Mouse (Mus musculus) spleen, embryonic (tissue): ENCODE results near the gene Inpp5a.

Experiments
- CTCF ChIA-PET: fragments of 350-600 bp; sonication (Branson Sonifier 250); formaldehyde crosslinking; loops from one replicate; lab custom pipeline; 2022; lab: Charles Lee

The Inpp5a gene

DNA sequence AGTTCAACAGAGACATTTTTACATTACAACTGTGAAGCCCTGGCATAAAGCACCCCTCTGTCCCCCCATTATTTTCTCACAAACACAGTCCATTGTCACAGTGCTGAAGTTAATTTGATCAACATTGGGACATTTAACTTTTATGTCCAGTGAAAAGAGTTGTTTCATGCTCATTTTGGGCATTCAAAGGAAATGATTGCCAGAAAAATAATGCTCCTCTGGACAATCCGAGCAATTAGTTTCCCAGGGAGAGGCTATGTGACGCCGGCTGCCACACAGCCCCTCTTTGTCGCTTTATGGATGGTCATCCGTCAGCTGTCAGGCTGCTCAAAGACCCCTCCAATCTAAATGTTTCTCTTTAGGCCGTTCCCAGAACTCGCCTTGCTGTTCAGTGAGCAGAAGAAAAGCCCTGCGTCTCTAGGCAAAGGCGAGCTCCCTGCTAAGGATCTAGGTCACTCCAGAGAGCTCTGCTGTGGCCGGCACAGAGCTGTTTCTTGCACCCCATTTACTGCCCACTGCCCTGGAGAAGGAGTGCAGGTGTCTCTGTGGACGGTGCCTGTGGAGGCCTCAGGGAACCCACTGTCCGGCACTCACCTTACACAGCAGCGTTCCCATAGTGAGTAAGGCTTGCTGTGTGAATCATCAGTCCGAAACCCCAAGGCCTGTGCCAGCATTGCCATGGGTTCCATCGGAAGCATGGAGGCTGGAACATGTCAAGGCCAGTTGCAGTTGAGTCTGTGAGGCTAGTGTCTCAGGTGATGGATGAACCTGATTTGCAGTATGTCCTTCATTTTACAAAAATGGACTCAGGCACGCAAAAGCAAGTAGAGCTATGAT, 141.9 kb downstream of the Inpp5a start:
- CTCF ChIA-PET, result no interaction called here

DNA sequence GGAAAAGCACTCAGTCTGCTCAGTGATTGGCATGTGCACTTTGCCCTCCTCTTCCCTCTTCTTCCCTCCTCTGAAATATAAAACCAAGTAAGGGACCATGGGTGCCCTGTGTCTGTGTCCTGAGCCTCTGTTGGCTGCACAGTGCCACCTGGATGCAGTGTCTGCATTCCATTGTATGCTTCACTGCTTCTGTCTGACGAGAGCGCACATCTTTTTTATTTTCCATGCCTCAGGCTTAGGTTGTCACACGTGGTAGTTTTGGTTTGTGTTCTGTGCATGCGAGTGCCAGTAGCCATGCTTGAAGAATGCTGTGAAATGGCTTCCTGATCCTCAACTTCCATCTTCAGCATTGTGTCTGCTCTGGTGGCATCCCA, 142.5 kb downstream of the Inpp5a start:
- CTCF ChIA-PET, result no interaction called here

DNA sequence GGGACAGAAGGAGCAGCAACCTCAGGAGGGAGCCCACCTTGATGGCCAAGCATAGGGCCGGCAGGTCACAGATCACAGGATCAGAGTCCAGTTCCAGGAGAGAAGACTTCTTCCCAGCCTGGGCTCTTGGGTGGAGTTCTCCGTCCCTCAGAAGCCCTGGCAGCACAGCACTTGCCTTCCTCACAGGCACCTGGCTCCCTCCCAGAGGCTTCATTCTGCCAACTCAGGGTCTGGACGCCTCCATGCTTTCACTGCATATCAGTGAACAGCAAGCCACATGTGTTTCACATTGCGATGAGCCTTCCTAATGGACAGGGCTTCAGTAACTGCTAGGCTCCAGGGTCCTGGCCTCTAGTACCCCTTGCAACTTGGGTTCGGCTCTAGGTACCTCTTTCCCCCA, 147.4 kb downstream of the Inpp5a start:
- CTCF ChIA-PET, result no interaction called here

DNA sequence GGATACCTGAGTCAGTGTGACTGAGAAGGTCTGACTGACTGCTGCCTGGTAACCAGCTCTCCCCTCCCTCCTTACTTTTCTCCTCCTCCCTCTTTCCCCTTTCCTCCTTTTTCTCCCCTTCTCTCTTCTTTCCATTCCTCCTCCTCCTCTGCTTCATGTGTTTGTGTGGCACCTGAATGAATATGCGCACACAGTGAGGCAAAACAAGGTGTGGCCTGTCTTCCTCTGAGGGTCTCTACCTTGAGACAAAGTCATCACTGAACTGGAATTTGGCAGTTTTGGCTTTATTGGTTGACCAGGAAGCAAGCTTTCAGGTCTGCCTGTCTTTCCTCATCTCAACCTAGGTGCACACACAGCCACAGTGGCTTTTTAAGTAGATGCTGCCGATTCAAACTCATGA, 147.9 kb downstream of the Inpp5a start:
- CTCF ChIA-PET, result no interaction called here

DNA sequence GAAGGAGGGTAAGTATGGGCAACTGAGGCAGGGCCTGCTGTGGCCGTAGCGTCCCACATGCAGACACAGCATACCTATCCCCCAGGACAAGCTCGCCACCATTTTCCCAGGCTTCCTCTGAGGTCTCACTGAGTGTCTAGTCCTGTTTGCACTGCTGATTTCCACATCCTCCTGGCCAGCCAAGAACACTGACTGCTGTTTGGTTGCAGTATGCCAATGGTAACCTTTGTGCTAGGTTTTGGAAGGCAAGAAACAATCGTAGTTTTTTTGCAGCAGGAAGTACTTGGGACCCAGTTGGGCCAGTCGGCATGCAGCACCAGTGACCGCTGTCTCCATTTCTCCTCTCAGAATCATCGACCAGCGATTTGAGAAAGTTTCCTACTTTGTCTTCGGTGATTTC, 148.9 kb downstream of the Inpp5a start:
- CTCF ChIA-PET, result no interaction called here

DNA sequence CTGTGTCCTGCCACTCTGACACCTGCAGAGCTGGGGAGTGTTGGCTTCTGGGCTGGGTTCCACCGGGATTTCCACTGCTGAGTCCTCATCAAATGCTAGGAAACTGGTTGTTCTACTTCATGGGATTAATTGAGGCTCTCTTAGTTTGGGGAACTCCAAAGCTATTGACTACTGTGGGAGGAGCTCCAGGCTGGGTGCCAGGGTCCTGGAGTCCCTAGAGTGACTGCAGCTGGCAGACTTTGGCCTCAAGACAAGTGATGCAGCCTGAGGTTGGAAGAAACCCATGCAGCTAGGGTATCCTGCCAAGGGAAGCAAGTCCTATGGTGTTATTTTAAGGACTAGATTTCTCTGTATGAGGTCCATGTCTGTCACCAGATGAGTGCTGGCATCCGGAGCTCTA, 149.6 kb downstream of the Inpp5a start:
- CTCF ChIA-PET, result no interaction called here

DNA sequence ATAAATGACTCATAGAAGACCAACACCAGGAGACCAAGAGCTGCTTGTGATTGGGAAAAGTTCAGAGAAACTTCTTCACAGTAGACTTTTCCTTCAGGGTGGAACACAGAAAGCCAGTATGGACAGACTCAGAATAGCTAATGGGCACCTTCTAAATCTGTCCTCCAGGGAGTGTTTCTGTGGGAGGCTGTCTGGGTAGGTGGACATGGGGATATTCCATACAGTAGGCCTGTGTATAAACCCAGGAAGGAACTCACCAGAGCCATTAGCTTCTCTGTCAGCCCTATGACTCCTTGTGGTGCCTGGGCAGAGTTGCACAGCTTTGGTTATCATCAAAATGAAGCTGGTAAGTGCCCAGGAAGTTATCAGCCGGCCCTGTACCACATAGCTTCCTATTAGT, 151.7 kb downstream of the Inpp5a start:
- CTCF ChIA-PET, result no interaction called here

DNA sequence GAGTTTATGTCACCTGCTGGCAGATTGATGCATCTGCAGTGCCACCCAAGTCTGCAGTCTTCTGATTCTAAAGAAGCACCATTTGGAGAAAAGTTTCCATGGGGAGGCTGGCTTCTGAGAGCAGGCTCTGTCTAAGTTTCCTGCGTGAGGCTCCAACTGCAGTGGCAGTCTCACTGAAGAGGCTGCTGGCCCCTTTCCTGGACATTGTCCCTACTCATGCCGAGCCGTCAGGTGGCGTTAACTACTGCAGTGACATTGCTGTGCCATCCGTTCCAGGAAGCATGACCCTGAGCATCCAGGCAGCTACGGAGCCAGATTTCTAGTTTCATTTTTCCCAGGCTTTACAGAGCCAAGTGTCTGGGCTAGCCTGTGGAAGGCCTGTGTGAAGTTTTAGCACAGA, 152.5 kb downstream of the Inpp5a start:
- CTCF ChIA-PET, result interaction anchor here (0.7 kb wide), 1 partner anchor 317 kb away, joined by 9 read pairs; no protein-coding TSS in a partner anchor

DNA sequence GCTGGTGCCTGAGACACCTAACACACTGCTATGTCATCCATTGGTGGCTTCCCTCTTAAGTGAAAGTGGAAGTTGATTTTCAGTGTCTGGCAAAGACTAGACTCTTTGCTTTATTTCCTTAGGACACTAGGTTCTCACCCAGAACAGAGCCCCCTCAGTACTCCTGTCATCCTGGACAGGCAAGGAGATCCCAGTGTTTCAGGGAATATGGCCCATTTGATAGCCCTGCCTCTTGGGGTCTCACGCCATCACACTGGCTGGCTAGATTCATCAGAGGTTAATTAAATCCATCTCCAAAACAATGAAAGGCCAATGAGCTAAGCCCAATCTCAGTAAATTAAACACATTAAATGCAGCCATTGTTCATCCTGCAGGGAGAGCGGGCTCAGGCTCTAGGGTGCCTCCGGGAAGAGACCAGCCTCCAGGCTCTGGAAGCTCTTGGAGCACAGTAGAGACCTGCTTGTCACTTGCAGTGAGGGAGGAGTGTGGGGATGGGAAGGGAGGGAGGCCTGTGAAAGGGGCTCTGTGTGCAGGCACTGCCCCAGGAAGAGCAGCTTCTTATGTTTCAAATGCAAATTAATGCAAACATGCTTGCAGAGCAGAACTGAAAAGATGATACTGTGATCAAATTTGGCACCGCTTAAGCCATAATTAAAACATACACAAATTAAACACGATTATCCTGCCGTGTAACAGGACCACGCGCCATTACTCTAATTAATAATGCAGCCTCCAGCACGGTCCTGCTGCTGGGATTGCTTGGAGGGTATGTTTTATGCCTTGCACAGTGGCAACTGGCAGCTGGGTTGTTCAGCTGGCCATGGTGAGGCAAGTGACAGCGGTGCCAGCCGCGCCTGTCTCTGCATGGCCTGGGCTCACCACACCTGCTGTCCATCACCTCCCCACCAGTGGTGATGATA, 156.1 kb downstream of the Inpp5a start:
- CTCF ChIA-PET, result no interaction called here

DNA sequence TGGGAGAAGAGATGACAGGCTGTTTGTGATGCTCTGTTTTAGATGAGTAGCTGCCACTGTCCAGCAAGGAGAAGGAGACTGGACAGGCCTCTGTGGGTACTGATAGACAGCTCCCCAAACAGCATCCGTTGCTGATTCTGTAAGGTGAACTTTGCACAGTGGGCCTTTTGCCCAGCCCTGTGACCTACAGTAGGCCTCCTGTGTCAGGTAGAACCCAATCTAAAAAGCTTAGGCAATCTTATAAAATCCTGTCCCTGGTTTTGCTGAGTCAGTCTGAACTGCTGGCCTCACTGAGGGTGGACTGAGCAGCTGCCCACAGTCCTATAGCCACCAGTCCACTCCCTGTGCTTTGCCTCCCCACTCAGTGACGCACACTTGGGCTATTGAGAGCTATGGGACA, 158.4 kb downstream of the Inpp5a start:
- CTCF ChIA-PET, result no interaction called here

DNA sequence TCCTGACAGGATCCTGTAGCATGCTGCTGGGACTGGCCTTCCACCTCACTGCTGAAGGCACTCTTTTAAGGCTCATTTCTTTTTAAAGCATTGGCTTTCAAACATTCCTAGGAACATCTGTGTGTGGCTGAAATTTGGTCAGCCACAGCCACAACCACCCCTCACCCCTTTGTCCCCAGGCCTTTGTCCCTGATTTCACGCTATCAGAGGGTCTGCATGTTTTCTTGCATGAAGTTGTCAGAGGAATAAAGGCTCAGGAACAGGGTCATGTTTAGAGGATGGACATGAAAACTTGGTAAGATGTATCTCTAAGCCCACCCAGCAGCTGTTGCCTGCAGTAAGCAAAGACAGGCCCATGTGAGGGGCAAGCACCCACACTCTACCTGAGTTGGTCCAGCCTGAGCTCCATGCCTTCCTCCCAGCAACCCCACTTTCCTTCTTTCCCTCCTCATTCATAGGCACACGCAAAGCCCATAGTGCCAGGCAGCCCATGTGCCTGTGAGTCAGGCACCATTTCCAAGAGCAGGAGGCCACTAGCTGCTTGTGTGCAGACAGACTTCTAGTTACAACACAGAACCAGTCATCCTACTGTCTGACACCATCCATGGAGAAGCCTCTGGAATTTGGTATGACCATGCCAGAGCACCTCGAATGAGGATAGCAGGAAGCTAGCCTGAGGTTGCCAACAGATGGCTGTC, 161.3 kb downstream of the Inpp5a start:
- CTCF ChIA-PET, result no interaction called here

DNA sequence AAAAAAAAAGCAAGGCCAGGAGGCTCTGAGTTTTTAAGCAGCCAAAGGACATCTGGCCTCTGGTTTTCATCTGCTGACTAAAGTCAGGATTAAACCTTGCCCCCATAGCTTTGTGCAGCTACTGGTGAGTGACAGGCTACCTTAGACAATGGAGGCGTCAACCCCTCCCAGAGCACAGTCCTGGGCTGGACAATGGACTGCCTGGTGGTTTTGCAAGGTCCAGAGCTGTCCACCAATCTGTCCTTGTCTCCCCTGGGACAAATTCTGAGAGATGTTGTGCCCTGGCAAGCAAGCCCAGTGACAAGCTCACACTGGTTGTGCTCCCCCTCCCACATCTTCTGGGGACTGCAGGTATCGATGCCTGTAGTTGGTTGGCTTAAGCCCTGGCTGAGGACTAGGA, 162.6 kb downstream of the Inpp5a start:
- CTCF ChIA-PET, result no interaction called here

DNA sequence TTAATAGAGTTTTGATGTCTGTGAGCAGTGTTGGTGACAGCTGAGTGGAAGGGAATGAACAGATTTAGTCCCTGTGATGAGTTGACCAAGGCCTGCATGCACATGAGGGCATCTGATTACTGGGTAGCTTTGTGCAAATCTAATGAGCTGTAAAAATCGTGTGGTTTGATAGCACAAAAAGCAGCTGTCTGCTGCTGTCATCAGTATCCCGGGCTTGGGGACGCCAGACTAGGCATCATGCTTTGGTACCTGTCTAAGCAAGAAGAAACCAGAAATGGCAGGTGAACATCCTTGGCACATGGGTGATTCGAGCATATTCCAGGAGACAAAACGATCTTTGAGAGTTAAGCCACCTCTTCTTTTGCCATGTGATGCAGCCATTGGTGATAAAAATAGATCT, 167.4 kb downstream of the Inpp5a start:
- CTCF ChIA-PET, result no interaction called here

DNA sequence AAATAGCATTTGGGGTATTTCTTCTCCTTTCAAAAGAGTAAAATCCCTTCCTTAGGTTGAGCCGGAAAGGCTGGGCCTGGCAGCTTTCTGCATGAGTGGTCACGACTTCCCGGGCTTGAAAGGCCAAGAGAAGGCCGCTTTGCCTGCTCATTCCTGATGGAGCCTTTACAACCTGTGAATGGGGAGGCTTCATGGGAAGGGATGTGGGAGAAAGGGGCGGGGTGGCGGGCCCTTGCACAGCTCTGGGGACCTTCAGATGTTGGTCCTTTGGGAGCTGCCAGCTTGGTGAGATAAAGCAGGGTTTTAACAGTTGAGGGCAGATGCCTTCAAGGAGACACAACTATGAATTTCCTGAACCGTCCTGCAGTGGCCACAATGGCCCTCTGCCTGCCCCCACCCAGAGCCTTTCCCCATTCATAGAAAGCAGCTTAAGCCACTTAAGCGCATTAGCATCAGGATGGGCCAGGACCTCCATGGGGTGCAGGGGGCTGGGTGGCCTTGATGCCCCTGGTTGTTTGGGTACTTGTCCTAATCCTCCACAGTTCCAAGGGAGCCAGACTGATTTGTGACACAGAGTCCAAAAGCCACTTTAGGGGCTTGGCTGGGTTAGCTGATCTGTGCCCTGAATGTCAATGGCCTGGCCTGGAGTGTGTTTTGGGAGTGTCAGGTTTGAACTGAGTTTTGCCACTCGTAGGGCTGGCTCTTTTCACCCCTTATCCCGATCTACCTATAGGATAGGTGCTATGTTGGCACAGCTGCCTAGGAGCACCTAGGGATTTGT, 168.0 kb downstream of the Inpp5a start:
- CTCF ChIA-PET, result no interaction called here

DNA sequence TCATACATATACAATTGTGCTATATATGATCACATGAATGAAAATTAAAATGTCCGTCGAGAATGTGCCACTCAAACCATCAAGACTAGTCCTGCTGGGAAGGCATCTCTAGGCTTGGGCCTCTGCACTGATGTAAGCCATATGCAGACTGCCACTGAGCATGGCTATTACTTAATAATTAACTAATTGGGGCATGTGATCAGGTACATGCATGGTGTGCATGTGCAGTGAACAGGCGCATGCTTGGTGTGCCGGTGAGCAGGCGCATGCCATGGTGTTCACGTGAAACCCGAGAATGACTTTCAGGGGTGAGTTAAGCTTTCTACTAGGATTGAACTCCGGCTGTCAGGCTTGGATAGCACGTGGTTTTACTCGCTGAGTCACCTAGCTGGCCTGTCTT, 170.8 kb downstream of the Inpp5a start:
- CTCF ChIA-PET, result no interaction called here

DNA sequence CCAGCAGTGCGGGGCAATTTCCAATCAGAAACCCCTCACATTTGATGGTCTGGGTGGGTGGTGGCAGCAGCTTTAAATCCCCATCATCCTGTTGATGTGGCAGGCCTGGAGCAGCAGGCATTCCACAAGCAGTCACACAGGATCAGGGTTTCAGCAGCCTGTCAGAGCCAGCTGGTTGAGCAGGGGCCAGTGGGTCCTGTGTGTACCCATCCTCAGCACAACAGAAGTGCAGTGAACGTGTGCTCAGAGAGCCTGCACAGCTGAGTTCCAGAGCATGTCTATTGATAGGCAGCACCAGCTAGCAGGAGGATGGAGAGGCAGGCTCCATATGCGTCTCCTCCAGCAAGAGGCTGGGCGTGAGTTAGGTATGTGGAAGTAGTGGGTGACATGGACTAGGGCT, 174.5 kb downstream of the Inpp5a start:
- CTCF ChIA-PET, result interaction anchor here (0.5 kb wide), 1 partner anchor 452 kb away, joined by 6 read pairs; no protein-coding TSS in a partner anchor

DNA sequence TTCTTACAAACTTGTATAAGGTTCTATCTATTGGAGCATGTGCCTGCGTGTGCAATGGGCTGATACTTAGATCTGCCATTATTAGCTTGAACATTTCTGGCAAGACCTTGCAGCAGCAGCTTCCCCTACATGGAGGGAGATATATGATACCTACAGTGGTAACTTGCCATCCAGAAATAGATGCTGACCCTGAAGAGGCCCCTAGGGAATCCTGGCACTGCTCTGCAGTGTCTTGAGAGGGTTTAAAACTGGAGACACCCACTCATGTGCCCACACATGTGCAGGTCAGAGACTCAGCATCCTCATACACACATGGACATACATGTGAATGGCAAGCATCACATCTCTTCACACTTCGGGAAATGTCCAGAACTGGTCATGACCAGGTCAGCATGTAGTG, 175.3 kb downstream of the Inpp5a start:
- CTCF ChIA-PET, result interaction anchor here (0.5 kb wide), 1 partner anchor 453 kb away, joined by 6 read pairs; no protein-coding TSS in a partner anchor

DNA sequence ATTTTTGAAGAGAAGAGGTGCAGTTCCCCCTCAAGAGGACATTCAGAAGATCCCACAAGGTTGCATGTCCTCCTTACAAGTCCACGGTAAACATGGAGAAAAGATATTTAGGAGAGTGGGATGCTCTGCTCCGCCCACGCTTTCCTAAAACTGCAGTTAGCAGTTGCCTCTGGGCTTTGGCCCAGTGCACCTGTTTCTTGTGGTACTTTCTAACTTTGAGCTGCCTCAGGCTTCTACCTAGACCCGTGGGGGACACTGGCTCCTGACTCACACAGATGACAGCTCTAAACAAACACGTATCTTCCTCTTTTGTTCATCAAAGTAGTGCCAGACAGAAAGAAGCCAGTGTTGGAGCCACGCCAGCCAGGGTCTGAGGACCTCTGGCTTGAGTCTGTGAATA, 177.1 kb downstream of the Inpp5a start:
- CTCF ChIA-PET, result no interaction called here

DNA sequence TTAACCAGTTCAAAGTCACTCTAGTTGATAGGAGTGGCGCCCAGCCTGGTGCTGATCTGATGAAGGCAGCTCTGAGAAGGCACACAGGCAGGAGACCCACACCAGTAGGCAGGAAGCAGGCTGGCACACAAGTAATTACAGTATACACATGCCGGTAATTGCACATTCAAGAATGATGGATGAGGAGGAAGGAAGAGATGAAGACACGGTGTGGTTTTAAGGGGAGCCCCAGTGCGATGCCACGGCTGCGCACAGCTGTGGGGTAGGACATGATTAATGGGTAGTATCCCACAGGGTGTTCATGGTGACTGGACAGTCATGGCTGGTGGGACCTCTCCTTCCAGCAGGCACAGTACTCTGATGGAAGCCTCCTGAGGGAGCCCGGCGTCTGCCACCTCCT, 177.6 kb downstream of the Inpp5a start:
- CTCF ChIA-PET, result no interaction called here

DNA sequence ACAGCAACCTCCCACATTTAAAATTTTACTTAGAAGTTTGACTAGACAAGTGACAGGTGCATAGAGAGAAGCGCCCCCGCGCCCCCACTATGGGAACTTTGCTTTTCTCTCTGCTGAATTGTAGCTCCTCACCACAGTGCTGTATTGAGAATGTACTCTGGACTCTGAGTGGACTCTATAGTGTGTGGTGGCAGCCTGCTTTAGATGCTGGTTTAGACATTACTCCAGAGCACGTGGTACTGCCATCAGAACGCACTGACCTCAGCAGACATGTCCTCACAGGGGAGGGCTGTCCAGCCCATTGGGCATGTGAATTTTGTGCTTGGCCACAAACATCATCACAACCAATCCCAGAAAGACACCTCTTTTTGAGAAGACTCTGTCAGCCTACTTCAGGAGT, 181.9 kb downstream of the Inpp5a start:
- CTCF ChIA-PET, result interaction anchor here (0.6 kb wide), 1 partner anchor 78 kb away, joined by 3 read pairs; no protein-coding TSS in a partner anchor

DNA sequence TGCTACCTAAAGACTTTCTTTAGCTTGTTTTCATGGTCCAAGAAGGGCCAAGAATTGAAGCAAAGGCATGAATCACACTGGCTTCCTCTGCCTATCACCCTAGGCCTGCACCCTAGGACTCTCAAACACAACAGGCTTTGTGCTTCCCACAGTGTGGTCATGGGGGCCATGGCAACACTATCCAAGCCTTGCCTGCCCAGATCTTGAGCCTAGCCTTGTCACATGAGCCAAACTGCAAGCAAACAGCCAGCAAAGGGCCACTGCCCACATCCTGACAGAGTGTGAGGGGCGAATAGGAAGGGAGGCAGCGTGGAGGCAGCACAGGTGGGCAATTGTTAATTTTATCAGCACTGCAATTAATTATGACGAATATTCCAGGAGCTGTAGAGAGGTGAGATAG, 183.8 kb downstream of the Inpp5a start:
- CTCF ChIA-PET, result no interaction called here
